Mouse (Mus musculus): Measurements from ENCODE around the gene Ocel1. TPM values are rescaled to one million over a fixed set of nuclear protein-coding genes. Genes with fewer than 3 reads are reported as not detected.
A peak's percentile ranks its signal among the peaks of the same experiment; 100 is the strongest.
"Not testable (repeated sequence)": the region's sequence is repeated elsewhere in the genome, so short reads cannot be mapped to it uniquely, and the experiment has no call there.

The Ocel1 gene
- polyA plus RNA-seq (2015; fragmentation: Nextera tagmentation; extraction: Ambion mirVana): 4.6 and 5.2 TPM in 2 replicates

DNA sequence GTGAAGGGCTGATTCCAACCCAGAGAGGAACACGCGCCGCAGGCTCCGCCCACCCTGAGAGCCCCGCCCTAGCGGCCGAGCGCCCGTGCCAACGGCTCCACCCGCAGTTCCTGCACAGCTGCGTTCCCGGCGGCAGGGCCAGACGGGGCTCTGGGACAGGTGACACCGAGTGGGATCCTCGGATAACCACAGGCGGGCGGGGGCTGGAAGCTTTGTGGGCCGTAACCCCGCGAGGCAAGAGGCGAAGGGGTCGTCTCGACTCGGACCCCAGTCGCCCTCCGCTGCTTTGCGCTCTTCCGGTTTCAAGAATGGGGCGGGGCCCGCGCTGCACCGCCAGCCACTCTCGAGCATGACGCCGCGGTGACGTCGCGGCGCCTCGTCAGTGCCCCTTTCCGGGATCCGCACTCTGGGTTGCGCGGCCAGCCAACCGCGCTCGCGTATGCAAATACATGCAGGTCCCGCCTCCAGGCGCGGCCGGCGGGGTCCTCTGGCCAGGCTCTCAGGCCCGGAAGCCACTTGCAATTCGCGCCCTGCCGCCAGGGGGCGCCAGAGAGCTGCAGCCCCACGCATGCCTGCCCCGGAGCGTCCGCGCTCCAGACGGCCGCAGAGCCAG lies at the start of gene Ocel1:
Gene Ocel1, plus strand, starts transcription at position 63 of the 613 bp plus-strand sequence.
- peak within 1 kb of the TSS; percentile 86 for H3K9ac ChIP-seq
- ATAC-seq (ENCODE audit: insufficient read depth): peak; percentile 87
- H3K9me3 ChIP-seq (replicated peaks): no peaks in the 10 kb centered on the region
- peaks cover 8% of the 10 kb centered on the region for H3K27me3 ChIP-seq
- peak within 1 kb of the TSS; percentile 72 for H3K4me2 ChIP-seq
- H3K4me3 ChIP-seq (replicated peaks): peak within 1 kb of the TSS; percentile 90
- peak within 1 kb of the TSS; percentile 92 for H3K27ac ChIP-seq (replicated peaks)
- peaks cover 70% of the 10 kb centered on the region for H3K4me1 ChIP-seq (replicated peaks)
- under 1% methylated on average over 68 of the region's 68 CpGs for WGBS (ENCODE audit: insufficient replicate concordance)
- H3K36me3 ChIP-seq (replicated peaks): peaks cover 39% of the 10 kb centered on the region

DNA sequence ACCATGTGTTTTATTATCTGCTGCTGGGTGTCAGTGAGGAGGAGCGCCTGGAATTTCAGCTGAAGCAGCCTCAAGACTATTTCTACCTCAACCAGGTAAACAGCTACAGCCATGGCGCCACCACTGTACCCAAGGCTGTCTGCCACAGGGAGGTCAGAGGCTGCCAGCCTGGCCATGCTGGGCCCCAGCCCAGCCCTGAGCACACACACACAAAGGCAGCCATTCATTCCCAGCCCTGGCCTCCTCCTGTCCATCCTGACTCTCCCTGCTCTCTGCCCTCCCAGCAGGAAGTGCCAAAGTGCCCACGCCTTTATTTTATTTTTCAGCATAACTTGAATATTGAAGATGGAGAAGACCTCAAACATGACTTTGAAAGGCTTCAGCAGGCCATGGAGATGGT lies 48.2 kb upstream of the Ocel1 start:
- Histone ChIP-seq H3K9me3 (replicated peaks) (no peaks in the 10 kb centered on the region), H3K27me3 (no peaks in the 10 kb centered on the region), H3K4me3 (replicated peaks) (no peak overlapping the region), H3K4me2 (no peak overlapping the region), H3K9ac (no peak overlapping the region), H3K4me1 (replicated peaks) (no peaks in the 10 kb centered on the region), H3K36me3 (replicated peaks) (peaks cover 66% of the 10 kb centered on the region), H3K27ac (replicated peaks) (no peak overlapping the region)
- ATAC-seq (ENCODE audit: insufficient read depth): no peak
- WGBS (ENCODE audit: insufficient replicate concordance): 82% methylated on average over 3 of the region's 3 CpGs

- ATAC-seq (ENCODE audit: insufficient read depth): peak; percentile 40; the same call in 1 of the 2 replicates
- Histone ChIP-seq H3K9ac (no peak overlapping the region), H3K36me3 (replicated peaks) (peaks cover 71% of the 10 kb centered on the region), H3K9me3 (replicated peaks) (no peaks in the 10 kb centered on the region), H3K4me3 (replicated peaks) (no peak overlapping the region), H3K4me1 (replicated peaks) (no peaks in the 10 kb centered on the region), H3K27me3 (no peaks in the 10 kb centered on the region), H3K27ac (replicated peaks) (no peak overlapping the region), H3K4me2 (no peak overlapping the region)
- 72% methylated on average over 1 of the region's 1 CpGs for WGBS (ENCODE audit: insufficient replicate concordance)
Measured at GRCm38 (mm10) chr8:71324848-71325247, 46.2 kb upstream of the Ocel1 start.

DNA sequence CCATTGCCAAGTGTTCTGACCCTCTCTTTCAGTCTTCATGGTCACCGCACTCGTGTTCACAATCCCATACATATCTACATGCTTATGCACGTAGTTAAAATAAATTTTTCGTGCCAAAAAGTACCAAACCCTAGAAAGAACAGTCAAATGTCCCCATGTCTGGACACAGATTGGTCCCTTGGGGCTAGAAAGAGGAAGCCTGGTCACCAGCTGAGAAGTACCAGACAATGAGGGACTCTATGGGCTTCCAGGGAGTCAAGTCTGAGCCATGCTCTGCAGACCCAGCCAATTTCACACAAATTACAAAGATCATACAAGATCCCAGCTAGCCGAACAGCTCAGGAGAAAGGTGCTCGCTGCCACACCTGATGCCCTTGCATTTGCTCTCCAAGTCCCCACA lies 33.3 kb upstream of the Ocel1 start:
- H3K4me3 ChIP-seq (replicated peaks); H3K4me2 ChIP-seq; H3K27me3 ChIP-seq; H3K27ac ChIP-seq (replicated peaks); H3K4me1 ChIP-seq (replicated peaks); H3K9me3 ChIP-seq (replicated peaks); ATAC-seq (ENCODE audit: insufficient read depth); H3K9ac ChIP-seq: not testable (repeated sequence)
- H3K36me3 ChIP-seq (replicated peaks): peaks cover 36% of the 10 kb centered on the region
- WGBS (ENCODE audit: insufficient replicate concordance): 86% methylated on average over 6 of the region's 6 CpGs

GRCm38 (mm10) chr8:71340625-71341024 lies 30.5 kb upstream of the Ocel1 start:
- Histone ChIP-seq H3K4me3 (replicated peaks) (no peak overlapping the region), H3K9me3 (replicated peaks) (no peaks in the 10 kb centered on the region), H3K4me2 (no peak overlapping the region), H3K27ac (replicated peaks) (no peak overlapping the region), H3K4me1 (replicated peaks) (no peaks in the 10 kb centered on the region), H3K9ac (no peak overlapping the region), H3K36me3 (replicated peaks) (peaks cover 49% of the 10 kb centered on the region), H3K27me3 (no peaks in the 10 kb centered on the region)
- no peak for ATAC-seq (ENCODE audit: insufficient read depth)
- 75% methylated on average over 5 of the region's 5 CpGs for WGBS (ENCODE audit: insufficient replicate concordance)

DNA sequence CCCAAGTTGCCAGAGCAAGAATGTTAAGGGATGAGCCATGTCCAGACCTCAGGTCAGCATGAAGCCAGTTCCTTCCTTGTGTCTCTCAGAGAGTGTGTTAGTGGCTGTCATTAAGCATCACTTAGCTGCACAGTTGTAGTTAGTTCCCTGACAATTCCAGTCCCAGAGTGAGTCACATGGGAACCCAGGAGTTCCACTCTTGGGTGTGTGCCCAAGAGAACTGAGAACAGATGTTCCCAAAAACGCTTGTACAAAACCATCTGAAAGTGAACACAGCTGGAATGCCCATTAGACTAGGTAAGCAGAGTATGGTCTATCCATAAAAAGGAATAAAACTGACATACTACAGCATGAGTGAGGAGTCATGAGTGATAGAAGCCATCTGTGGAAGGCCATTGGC lies 24.5 kb upstream of the Ocel1 start:
- Histone ChIP-seq H3K27me3 (no peaks in the 10 kb centered on the region), H3K27ac (replicated peaks) (no peak overlapping the region), H3K4me2 (no peak overlapping the region), H3K4me1 (replicated peaks) (no peaks in the 10 kb centered on the region), H3K4me3 (replicated peaks) (no peak overlapping the region), H3K36me3 (replicated peaks) (peaks cover 77% of the 10 kb centered on the region), H3K9me3 (replicated peaks) (no peaks in the 10 kb centered on the region), H3K9ac (no peak overlapping the region)
- WGBS (ENCODE audit: insufficient replicate concordance): 65% methylated on average over 1 of the region's 1 CpGs
- no peak for ATAC-seq (ENCODE audit: insufficient read depth)

- H3K36me3 ChIP-seq (replicated peaks): peaks cover 88% of the 10 kb centered on the region
Measured at GRCm38 (mm10) chr8:71351117-71351516, 20.0 kb upstream of the Ocel1 start.

DNA sequence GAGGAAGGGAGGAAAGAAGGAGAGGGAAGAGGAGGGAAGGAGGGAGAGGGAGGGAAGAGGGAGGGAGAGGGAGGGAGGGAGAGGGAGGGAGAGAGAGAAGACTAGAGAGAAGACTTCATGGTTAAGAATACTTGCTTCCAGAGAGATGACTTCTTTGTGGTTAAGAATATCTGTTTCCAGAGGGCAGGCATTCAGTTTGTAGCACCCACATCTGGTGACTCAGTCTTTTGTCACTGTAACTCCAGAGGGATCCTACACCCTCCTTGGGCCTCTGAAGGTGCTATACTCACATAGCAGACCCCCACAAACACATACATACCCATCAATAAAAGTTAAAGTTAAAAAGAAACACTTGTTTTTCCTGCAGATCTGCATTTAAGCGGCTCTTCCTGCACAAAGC lies 19.6 kb upstream of the Ocel1 start:
- H3K9ac ChIP-seq: no peak overlapping the region
- no peaks in the 10 kb centered on the region for H3K4me1 ChIP-seq (replicated peaks)
- no peak overlapping the region for H3K4me2 ChIP-seq
- no peak for ATAC-seq (ENCODE audit: insufficient read depth)
- 63% methylated on average over 1 of the region's 1 CpGs for WGBS (ENCODE audit: insufficient replicate concordance)
- H3K36me3 ChIP-seq (replicated peaks): peaks cover 88% of the 10 kb centered on the region
- no peaks in the 10 kb centered on the region for H3K9me3 ChIP-seq (replicated peaks)
- H3K27ac ChIP-seq (replicated peaks): no peak overlapping the region
- no peaks in the 10 kb centered on the region for H3K27me3 ChIP-seq
- H3K4me3 ChIP-seq (replicated peaks): no peak overlapping the region

More at GRCm38 (mm10) chr8:71351117-71351516, 20.0 kb upstream of the Ocel1 start:
- ATAC-seq (ENCODE audit: insufficient read depth): no peak
- H3K27me3 ChIP-seq: no peaks in the 10 kb centered on the region
- no peaks in the 10 kb centered on the region for H3K9me3 ChIP-seq (replicated peaks)
- 52% methylated on average over 3 of the region's 3 CpGs for WGBS (ENCODE audit: insufficient replicate concordance)
- no peak overlapping the region for H3K4me2 ChIP-seq
- no peaks in the 10 kb centered on the region for H3K4me1 ChIP-seq (replicated peaks)
- no peak overlapping the region for H3K27ac ChIP-seq (replicated peaks)
- no peak overlapping the region for H3K4me3 ChIP-seq (replicated peaks)
- no peak overlapping the region for H3K9ac ChIP-seq

- peaks cover 68% of the 10 kb centered on the region for H3K36me3 ChIP-seq (replicated peaks)
- H3K4me1 ChIP-seq (replicated peaks): no peaks in the 10 kb centered on the region
- no peak overlapping the region for H3K4me2 ChIP-seq
- H3K4me3 ChIP-seq (replicated peaks): no peak overlapping the region
- no peaks in the 10 kb centered on the region for H3K27me3 ChIP-seq
- no peak overlapping the region for H3K9ac ChIP-seq
- H3K9me3 ChIP-seq (replicated peaks): no peaks in the 10 kb centered on the region
- H3K27ac ChIP-seq (replicated peaks): no peak overlapping the region
- 73% methylated on average over 3 of the region's 3 CpGs for WGBS (ENCODE audit: insufficient replicate concordance)
- no peak for ATAC-seq (ENCODE audit: insufficient read depth)
Measured at GRCm38 (mm10) chr8:71358026-71358425, 13.1 kb upstream of the Ocel1 start.

DNA sequence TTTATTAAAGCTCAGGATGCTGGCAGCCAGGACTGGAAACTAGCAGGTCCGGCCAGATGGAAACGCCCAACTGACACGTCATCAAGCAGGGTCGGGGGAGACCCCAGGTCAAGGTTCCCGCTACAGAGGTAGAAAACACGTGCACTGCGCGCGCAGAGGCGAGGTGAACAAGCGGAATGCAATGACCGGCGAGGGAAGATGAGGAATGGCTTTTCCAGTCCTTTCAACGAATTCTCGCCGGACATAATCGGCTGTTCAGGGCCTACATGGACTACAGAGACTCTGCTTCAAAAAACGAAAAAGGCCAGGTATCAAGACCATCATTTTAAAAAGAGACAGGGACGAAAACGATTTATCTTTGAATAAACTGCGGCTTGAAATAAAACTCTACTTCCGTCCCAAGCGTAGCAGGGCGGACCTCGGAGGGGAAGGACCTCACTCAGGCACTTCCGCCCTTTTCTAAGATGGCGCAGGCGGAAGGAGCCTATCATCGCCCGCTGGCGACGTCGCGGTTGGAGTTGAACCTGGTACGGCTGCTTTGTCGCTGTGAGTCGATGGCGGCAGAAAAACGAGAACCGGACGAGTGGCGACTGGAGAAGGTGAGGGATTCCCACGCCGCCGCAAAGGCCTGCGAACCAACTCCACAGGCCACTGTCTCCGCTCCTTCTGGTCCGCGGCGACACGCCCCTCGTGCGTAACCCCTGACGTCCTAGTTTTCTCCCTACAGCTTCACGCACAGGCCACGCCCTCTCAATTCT lies 4.1 kb upstream of the Ocel1 start, which contains the start of gene Use1:
Gene Use1, plus strand, starts transcription at position 78 of the 758 bp plus-strand sequence.
- peak within 1 kb of the TSS; percentile 89 for H3K4me3 ChIP-seq (replicated peaks)
- peak within 1 kb of the TSS; percentile 74 for H3K9ac ChIP-seq
- WGBS (ENCODE audit: insufficient replicate concordance): under 1% methylated on average over 56 of the region's 56 CpGs
- peak; percentile 67 for ATAC-seq (ENCODE audit: insufficient read depth)
- H3K36me3 ChIP-seq (replicated peaks): peaks cover 17% of the 10 kb centered on the region
- H3K9me3 ChIP-seq (replicated peaks): no peaks in the 10 kb centered on the region
- H3K27me3 ChIP-seq: no peaks in the 10 kb centered on the region
- H3K4me2 ChIP-seq: peak within 1 kb of the TSS; percentile 89
- H3K4me1 ChIP-seq (replicated peaks): peaks cover 49% of the 10 kb centered on the region
- H3K27ac ChIP-seq (replicated peaks): peak within 1 kb of the TSS; percentile 93

- Histone ChIP-seq H3K36me3 (replicated peaks) (peaks cover 17% of the 10 kb centered on the region), H3K4me3 (replicated peaks) (peak overlapping the region; percentile 89), H3K4me1 (replicated peaks) (peaks cover 55% of the 10 kb centered on the region), H3K27ac (replicated peaks) (peak overlapping the region; percentile 93), H3K4me2 (peak overlapping the region; percentile 89), H3K9ac (peak overlapping the region; percentile 74), H3K27me3 (no peaks in the 10 kb centered on the region), H3K9me3 (replicated peaks) (no peaks in the 10 kb centered on the region)
- 29% methylated on average over 17 of the region's 17 CpGs for WGBS (ENCODE audit: insufficient replicate concordance)
- ATAC-seq (ENCODE audit: insufficient read depth): no peak
Measured at GRCm38 (mm10) chr8:71367529-71368176, 3.4 kb upstream of the Ocel1 start.

Data from liver, embryonic 15.5 days (tissue).